Mouse (Mus musculus) kidney, embryonic 14.5 days (tissue): ENCODE measurements around the gene 4930564D02Rik. TPM values are rescaled to one million over a fixed set of nuclear protein-coding genes. Genes with fewer than 3 reads are reported as not detected.

Experiments used
- ATAC-seq: fragments of 200-750 bp; cut with Nextera tagmentation; 2 replicates; pipeline ENCODE4 v1.8.0; 2017; ENCODE audit warnings: moderate number of reproducible peaks, mild to moderate bottlenecking, moderate TSS enrichment, moderate library complexity; ENCODE audit not compliant: low FRiP score, low TSS enrichment
- H3K27ac ChIP-seq: fragments of 300-500 bp; sonication (generic); 2 replicates; pipeline ENCODE4 v1.5.1; 2014; ENCODE audit warnings: low read depth, mild to moderate bottlenecking, low read length, moderate library complexity, mixed read lengths
- H3K27me3 ChIP-seq: fragments of 300-500 bp; sonication (generic); 2 replicates; pipeline ENCODE4 v1.6.1; 2014; ENCODE audit warnings: mild to moderate bottlenecking, low read length; ENCODE audit not compliant: control insufficient read depth, insufficient read depth
- H3K36me3 ChIP-seq: fragments of 300-500 bp; sonication (generic); 2 replicates; pipeline ENCODE4 v1.6.1; 2014; ENCODE audit warnings: low read length, mixed read lengths; ENCODE audit not compliant: control insufficient read depth, insufficient read depth
- H3K4me1 ChIP-seq: fragments of 300-500 bp; sonication (generic); 2 replicates; pipeline ENCODE4 v1.6.1; 2014; ENCODE audit warnings: low read length, mixed read lengths; ENCODE audit not compliant: control insufficient read depth, insufficient read depth
- H3K4me2 ChIP-seq: fragments of 300-500 bp; sonication (generic); replicated peaks from 2 replicates; pipeline ENCODE4 v1.6.1; 2014; ENCODE audit warnings: low read depth, mild to moderate bottlenecking, low read length
- H3K4me3 ChIP-seq: fragments of 300-500 bp; sonication (generic); 2 replicates; pipeline ENCODE4 v1.5.1; 2014; ENCODE audit warnings: mild to moderate bottlenecking, low read length
- H3K9ac ChIP-seq: fragments of 300-500 bp; sonication (generic); 2 replicates; pipeline ENCODE4 v1.6.1; 2014; ENCODE audit warnings: low read depth, mild to moderate bottlenecking, low read length, moderate library complexity
- H3K9me3 ChIP-seq: fragments of 300-500 bp; sonication (generic); 2 replicates; pipeline ENCODE4 v1.6.1; 2016; ENCODE audit warnings: low read length; ENCODE audit not compliant: control insufficient read depth
- WGBS: fragments of 180-500 bp; shearing (Covaris S2); extraction: QIAGEN DNeasy Blood & Tissue Kit; methylation state at CpG from one replicate; pipeline ENCODE4 v1.1.7; 2014; 5-methylcytosine and 5-hydroxymethylcytosine counted together
- polyA plus RNA-seq: library from polyadenylated mRNA; unstranded; fragments of >200 nt; fragmentation: Nextera tagmentation; extraction: Ambion mirVana; gene quantifications from 2 replicates; pipeline ENCODE4 v1.2.1, GENCODE M21; 2014

The 4930564D02Rik gene
- polyA plus RNA-seq, 1 experiment from 2014 or later = not detected

- WGBS = 39% methylated on average over 1 of the region's 1 CpGs
- Histone ChIP-seq H3K27me3 (peaks cover 4% of the 10 kb centered on the region; the same call in 1 of the 2 replicates), H3K9ac (no peak overlapping the region), H3K36me3 (no peaks in the 10 kb centered on the region), H3K4me2 (no peak overlapping the region), H3K4me1 (no peaks in the 10 kb centered on the region), H3K9me3 (no peaks in the 10 kb centered on the region), H3K27ac (no peak overlapping the region), H3K4me3 (no peak overlapping the region)
- no peak for ATAC-seq
These were observed 4.7 kb upstream of the 4930564D02Rik start for GRCm38 (mm10) chr3:105061991-105062390.

GRCm38 (mm10) chr3:105062676-105063075, 4.0 kb upstream of the 4930564D02Rik start:
- 83% methylated on average over 9 of the region's 9 CpGs for WGBS
- H3K4me2 ChIP-seq = no peak overlapping the region
- no peak overlapping the region for H3K4me3 ChIP-seq
- no peak for ATAC-seq
- H3K27ac ChIP-seq = no peak overlapping the region
- H3K27me3 ChIP-seq = peaks cover 4% of the 10 kb centered on the region; the same call in 1 of the 2 replicates
- H3K9me3 ChIP-seq = no peaks in the 10 kb centered on the region
- no peaks in the 10 kb centered on the region for H3K36me3 ChIP-seq
- no peak overlapping the region for H3K9ac ChIP-seq
- H3K4me1 ChIP-seq = no peaks in the 10 kb centered on the region

- Histone ChIP-seq H3K9me3 (no peaks in the 10 kb centered on the region), H3K4me3 (no peak overlapping the region), H3K9ac (no peak overlapping the region), H3K27me3 (no peaks in the 10 kb centered on the region), H3K27ac (no peak overlapping the region), H3K4me2 (no peak overlapping the region), H3K4me1 (no peaks in the 10 kb centered on the region), H3K36me3 (no peaks in the 10 kb centered on the region)
- whole genome bisulfite sequencing = 71% methylated on average over 8 of the region's 8 CpGs
- ATAC-seq = no peak
These were observed 3.9 kb downstream of the 4930564D02Rik start for GRCm38 (mm10) chr3:105070553-105070952.

- 92% methylated on average over 5 of the region's 5 CpGs for WGBS
- Histone ChIP-seq H3K4me1 (no peaks in the 10 kb centered on the region), H3K9me3 (no peaks in the 10 kb centered on the region), H3K27ac (no peak overlapping the region), H3K36me3 (no peaks in the 10 kb centered on the region), H3K4me2 (no peak overlapping the region), H3K27me3 (no peaks in the 10 kb centered on the region), H3K9ac (no peak overlapping the region), H3K4me3 (no peak overlapping the region)
- no peak for ATAC-seq
These were observed 4.6 kb downstream of the 4930564D02Rik start for GRCm38 (mm10) chr3:105071251-105071650.

GRCm38 (mm10) chr3:105072536-105072935, 5.9 kb downstream of the 4930564D02Rik start:
- 92% methylated on average over 10 of the region's 10 CpGs for WGBS
- Histone ChIP-seq H3K27ac (no peak overlapping the region), H3K9me3 (no peaks in the 10 kb centered on the region), H3K36me3 (no peaks in the 10 kb centered on the region), H3K9ac (no peak overlapping the region), H3K4me1 (no peaks in the 10 kb centered on the region), H3K4me2 (no peak overlapping the region), H3K4me3 (no peak overlapping the region), H3K27me3 (no peaks in the 10 kb centered on the region)
- ATAC-seq = no peak

GRCm38 (mm10) chr3:105075796-105076195, 9.2 kb downstream of the 4930564D02Rik start:
- Histone ChIP-seq H3K4me2 (no peak overlapping the region), H3K9me3 (no peaks in the 10 kb centered on the region), H3K4me3 (no peak overlapping the region), H3K36me3 (no peaks in the 10 kb centered on the region), H3K9ac (no peak overlapping the region), H3K4me1 (no peaks in the 10 kb centered on the region), H3K27ac (no peak overlapping the region), H3K27me3 (no peaks in the 10 kb centered on the region)
- ATAC-seq = no peak
- 92% methylated on average over 5 of the region's 5 CpGs for WGBS

- no peak overlapping the region for H3K27ac ChIP-seq
- no peaks in the 10 kb centered on the region for H3K36me3 ChIP-seq
- WGBS = 23% methylated on average over 7 of the region's 7 CpGs
These were observed 11.7 kb downstream of the 4930564D02Rik start for GRCm38 (mm10) chr3:105078231-105078826.

GRCm38 (mm10) chr3:105087344-105087743, 20.7 kb downstream of the 4930564D02Rik start:
- H3K27me3 ChIP-seq = no peaks in the 10 kb centered on the region
- H3K27ac ChIP-seq = no peak overlapping the region
- no peak for ATAC-seq
- WGBS = 32% methylated on average over 3 of the region's 3 CpGs
- H3K9ac ChIP-seq = no peak overlapping the region
- H3K4me1 ChIP-seq = 0 out of 2 replicates have a peak, but pooled peaks cover 2% of the 10 kb centered on the region
- H3K9me3 ChIP-seq = no peaks in the 10 kb centered on the region
- H3K4me2 ChIP-seq = no peak overlapping the region
- no peaks in the 10 kb centered on the region for H3K36me3 ChIP-seq
- H3K4me3 ChIP-seq = no peak overlapping the region

More at GRCm38 (mm10) chr3:105078231-105078826, 11.7 kb downstream of the 4930564D02Rik start:
- H3K9ac ChIP-seq = no peak overlapping the region
- no peak overlapping the region for H3K4me2 ChIP-seq
- H3K27me3 ChIP-seq = no peaks in the 10 kb centered on the region
- no peaks in the 10 kb centered on the region for H3K9me3 ChIP-seq
- no peak overlapping the region for H3K4me3 ChIP-seq
- peak; percentile 86 for ATAC-seq
- H3K4me1 ChIP-seq = no peaks in the 10 kb centered on the region

- no peak overlapping the region for H3K4me2 ChIP-seq
- H3K9ac ChIP-seq = no peak overlapping the region
- no peaks in the 10 kb centered on the region for H3K36me3 ChIP-seq
- no peaks in the 10 kb centered on the region for H3K27me3 ChIP-seq
- no peak overlapping the region for H3K27ac ChIP-seq
- H3K4me3 ChIP-seq = no peak overlapping the region
- ATAC-seq = no peak
- no peaks in the 10 kb centered on the region for H3K9me3 ChIP-seq
- 72% methylated on average over 2 of the region's 2 CpGs for WGBS
- H3K4me1 ChIP-seq = peaks cover 7% of the 10 kb centered on the region; the same call in 1 of the 2 replicates
These were observed 22.0 kb downstream of the 4930564D02Rik start for GRCm38 (mm10) chr3:105088638-105089037.
